Mouse (Mus musculus): ENCODE data around the gene Snx5.

Snx5 gene

GRCm38 (mm10) chr2:144267004-144267730, 3.5 kb downstream of the Snx5 start:
- no peak for DNase-seq (ENCODE audit: low read depth, low spot score)

- DNase-seq (ENCODE audit: low read depth, low spot score): no peak
Observed at GRCm38 (mm10) chr2:144265916-144266683, 4.6 kb downstream of the Snx5 start.

- no peak for DNase-seq (ENCODE audit: low read depth, low spot score)
Observed at GRCm38 (mm10) chr2:144265120-144265488, 5.6 kb downstream of the Snx5 start.

GRCm38 (mm10) chr2:144264398-144265119, 6.1 kb downstream of the Snx5 start:
- DNase-seq (ENCODE audit: low read depth, low spot score): no peak

- no peak for DNase-seq (ENCODE audit: low read depth, low spot score)
Observed at GRCm38 (mm10) chr2:144262837-144263236, 7.9 kb downstream of the Snx5 start.

- DNase-seq (ENCODE audit: low read depth, low spot score): no peak
Observed at GRCm38 (mm10) chr2:144250111-144250510, 20.6 kb downstream of the Snx5 start.

- DNase-seq (ENCODE audit: low read depth, low spot score): no peak
Observed at GRCm38 (mm10) chr2:144248613-144249376, 21.9 kb downstream of the Snx5 start.

GRCm38 (mm10) chr2:144247337-144247978, 23.2 kb downstream of the Snx5 start:
- DNase-seq (ENCODE audit: low read depth, low spot score): no peak

- DNase-seq (ENCODE audit: low read depth, low spot score): no peak
Observed at GRCm38 (mm10) chr2:144246270-144246669, 24.4 kb downstream of the Snx5 start.

GRCm38 (mm10) chr2:144245464-144245863, 25.2 kb downstream of the Snx5 start:
- DNase-seq (ENCODE audit: low read depth, low spot score): peak; percentile 45

GRCm38 (mm10) chr2:144240095-144240899, 30.4 kb downstream of the Snx5 start:
- DNase-seq (ENCODE audit: low read depth, low spot score): no peak

GRCm38 (mm10) chr2:144239318-144239717, 31.4 kb downstream of the Snx5 start:
- DNase-seq (ENCODE audit: low read depth, low spot score): no peak

- no peak for DNase-seq (ENCODE audit: low read depth, low spot score)
Observed at GRCm38 (mm10) chr2:144238341-144238740, 32.4 kb downstream of the Snx5 start.

- no peak for DNase-seq (ENCODE audit: low read depth, low spot score)
Observed at GRCm38 (mm10) chr2:144236791-144237584, 33.7 kb downstream of the Snx5 start.

- DNase-seq (ENCODE audit: low read depth, low spot score): no peak
Observed at GRCm38 (mm10) chr2:144235776-144236175, 34.9 kb downstream of the Snx5 start.

- no peak for DNase-seq (ENCODE audit: low read depth, low spot score)
Observed at GRCm38 (mm10) chr2:144233534-144233933, 37.2 kb downstream of the Snx5 start.

- no peak for DNase-seq (ENCODE audit: low read depth, low spot score)
Observed at GRCm38 (mm10) chr2:144231115-144231514, 39.6 kb downstream of the Snx5 start.

GRCm38 (mm10) chr2:144230498-144230897, 40.2 kb downstream of the Snx5 start:
- no peak for DNase-seq (ENCODE audit: low read depth, low spot score)

GRCm38 (mm10) chr2:144229647-144230046, 41.1 kb downstream of the Snx5 start:
- DNase-seq (ENCODE audit: low read depth, low spot score): no peak
